Mouse (Mus musculus) adrenal gland, adult (tissue): ENCODE measurements around the gene Plekhf1.

ENCODE experiments used
- DNase-seq, 2 experiments: peaks; one replicate each; pipeline ENCODE4 v3.0.0; 2022 to 2023; ENCODE audit warnings: low spot score in 1 of 2; ENCODE audit not compliant: inconsistent age in 2 of 2

The Plekhf1 gene

GRCm38 (mm10) chr7:38188281-38189075, 39.3 kb downstream of the Plekhf1 start:
- DNase-seq, result no peak

GRCm38 (mm10) chr7:38187796-38188195, 40.0 kb downstream of the Plekhf1 start:
- DNase-seq, result peak in 1 of 2 experiments; percentile 65

DNA sequence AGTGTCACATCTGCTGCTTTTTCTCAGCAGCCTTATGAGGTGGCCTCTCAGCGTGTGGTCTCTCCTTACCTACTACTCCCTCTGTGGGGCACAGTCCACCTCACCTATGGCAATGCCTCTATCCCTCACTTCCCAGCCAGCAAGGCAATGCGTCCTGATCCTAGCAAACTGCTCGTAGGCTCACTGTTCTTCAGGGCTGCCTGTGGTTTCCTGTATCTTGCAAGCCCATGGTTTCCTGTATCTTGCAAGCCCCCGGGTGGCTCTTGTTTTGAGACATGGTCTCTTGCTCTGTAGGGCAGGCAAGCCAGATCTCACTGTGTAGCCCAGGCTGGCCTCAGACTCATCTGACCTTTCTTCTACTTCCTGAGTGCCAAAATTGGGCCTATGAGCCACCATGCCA, 41.0 kb downstream of the Plekhf1 start:
- DNase-seq, result no peak

DNA sequence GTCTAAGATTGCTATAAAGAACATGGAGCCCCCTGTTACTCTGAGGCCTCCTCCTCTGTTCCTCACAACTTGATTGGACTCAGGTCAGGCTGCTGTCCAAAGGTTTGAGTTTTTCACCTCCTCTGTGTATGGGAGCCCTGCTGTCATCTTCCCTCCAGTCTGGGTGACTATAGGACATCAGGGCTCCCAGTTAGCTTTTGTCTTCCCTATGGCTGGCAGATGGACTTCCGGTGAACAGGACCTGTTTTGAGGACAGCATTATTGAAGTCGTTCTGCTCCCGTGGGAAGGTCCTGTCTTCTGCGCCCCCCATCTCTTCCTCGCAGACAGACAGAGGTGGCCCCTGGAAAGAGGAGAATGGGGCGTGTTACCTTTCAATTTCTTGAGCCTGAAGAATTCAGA, 43.0 kb downstream of the Plekhf1 start:
- no peak for DNase-seq

GRCm38 (mm10) chr7:38184418-38184745, 43.4 kb downstream of the Plekhf1 start:
- DNase-seq, result no peak

DNA sequence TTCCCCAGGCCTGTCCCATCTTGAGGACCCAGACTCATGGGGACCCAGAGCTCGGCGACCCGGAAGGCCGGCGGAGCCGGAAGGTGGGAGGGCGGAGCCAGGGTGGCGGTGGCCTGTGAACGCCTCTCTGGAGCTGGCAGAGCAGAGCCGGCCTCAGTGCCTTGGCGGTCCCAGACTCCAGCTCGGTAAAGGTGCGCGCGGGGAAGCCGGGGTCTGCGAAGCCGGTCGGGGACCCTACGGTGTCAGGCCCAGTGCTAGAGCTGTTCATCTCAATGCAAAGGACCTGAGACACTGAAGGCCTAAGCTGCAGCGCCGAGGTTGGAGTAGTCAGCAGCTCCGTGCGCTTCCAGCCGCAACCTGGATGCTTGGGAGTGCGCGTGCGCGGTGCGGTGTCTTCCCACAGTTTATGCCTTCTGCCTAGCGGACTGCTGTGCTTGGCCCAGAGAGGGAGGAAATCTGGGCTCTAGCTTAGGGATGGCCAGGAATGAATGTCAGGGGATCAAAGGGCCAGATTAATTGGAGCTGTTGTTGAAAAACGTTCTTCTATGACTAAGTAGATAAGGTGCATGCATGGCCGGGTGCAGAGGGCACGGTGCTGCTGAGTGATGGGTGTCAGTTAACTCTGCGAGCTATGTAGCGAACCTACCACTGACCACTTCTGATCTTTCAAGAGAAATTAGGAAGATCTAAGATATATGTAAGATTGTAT, 44.0 kb downstream of the Plekhf1 start:
- DNase-seq, result peak; percentile 92 to 97

DNA sequence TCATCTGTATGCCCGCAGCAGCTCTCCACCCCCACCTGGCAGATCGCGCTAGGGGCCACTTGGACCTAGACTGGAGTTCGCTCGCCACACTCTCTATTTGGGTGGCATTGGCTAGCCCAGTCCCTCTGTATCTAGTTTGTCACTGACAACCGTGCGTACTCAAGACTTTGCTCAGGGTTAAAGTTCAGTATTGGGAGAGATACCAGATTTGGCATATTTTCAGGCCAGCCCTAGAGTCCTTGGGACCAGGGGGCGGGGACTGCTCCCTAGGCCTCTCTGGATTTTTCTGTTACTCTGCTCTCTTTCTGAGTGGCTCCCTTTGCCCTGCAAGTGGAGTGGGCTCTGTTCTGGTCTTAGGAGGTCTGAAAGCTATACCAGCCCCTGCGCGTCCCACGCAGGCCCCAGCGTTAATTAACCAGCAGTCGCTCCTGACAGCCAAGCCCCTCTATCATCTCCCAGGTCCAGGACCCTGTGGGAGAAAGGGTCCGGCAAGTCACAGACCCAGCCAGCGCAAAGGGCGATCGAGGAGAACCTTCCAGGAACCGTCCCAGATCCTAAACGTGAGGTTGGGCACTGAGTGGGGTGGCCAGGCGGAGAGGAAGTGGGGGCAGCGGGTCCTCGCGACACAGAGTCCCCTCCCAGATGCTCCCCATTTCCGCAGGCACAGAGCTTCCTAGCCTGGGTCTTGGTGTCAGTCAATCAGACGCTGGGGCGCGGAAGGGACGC, 44.7 kb downstream of the Plekhf1 start, which contains the start of gene 1600014C10Rik:
TSS of gene 1600014C10Rik (plus strand) at position 256 of the 726 bp plus-strand sequence.
- DNase-seq, result no peak

GRCm38 (mm10) chr7:38182596-38182961, 45.2 kb downstream of the Plekhf1 start:
- peak; percentile 88 to 97 for DNase-seq

GRCm38 (mm10) chr7:38181366-38181765, 46.5 kb downstream of the Plekhf1 start:
- DNase-seq, result no peak

DNA sequence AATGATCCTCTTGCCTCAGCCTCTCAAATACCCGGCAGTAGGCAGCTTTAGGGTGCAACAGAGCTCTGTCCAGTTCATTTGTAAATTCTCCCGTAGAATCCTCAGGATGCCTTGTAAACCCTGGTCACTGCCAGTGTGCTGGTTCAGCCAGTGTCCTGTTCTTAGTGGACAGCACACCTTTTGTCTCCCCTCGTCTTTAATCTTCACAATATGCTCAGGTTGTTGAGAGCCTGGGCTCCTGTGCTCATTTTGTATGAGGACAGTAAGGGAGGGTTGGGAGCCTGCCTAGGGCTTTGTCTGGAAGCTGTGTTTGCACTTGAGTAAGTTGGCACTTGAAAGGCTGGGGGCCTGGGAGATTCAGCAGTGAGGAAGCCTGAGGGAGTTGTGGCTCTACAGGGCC, 47.9 kb downstream of the Plekhf1 start:
- no peak for DNase-seq

- DNase-seq, result no peak
These were observed 51.8 kb downstream of the Plekhf1 start for GRCm38 (mm10) chr7:38176056-38176455.

DNA sequence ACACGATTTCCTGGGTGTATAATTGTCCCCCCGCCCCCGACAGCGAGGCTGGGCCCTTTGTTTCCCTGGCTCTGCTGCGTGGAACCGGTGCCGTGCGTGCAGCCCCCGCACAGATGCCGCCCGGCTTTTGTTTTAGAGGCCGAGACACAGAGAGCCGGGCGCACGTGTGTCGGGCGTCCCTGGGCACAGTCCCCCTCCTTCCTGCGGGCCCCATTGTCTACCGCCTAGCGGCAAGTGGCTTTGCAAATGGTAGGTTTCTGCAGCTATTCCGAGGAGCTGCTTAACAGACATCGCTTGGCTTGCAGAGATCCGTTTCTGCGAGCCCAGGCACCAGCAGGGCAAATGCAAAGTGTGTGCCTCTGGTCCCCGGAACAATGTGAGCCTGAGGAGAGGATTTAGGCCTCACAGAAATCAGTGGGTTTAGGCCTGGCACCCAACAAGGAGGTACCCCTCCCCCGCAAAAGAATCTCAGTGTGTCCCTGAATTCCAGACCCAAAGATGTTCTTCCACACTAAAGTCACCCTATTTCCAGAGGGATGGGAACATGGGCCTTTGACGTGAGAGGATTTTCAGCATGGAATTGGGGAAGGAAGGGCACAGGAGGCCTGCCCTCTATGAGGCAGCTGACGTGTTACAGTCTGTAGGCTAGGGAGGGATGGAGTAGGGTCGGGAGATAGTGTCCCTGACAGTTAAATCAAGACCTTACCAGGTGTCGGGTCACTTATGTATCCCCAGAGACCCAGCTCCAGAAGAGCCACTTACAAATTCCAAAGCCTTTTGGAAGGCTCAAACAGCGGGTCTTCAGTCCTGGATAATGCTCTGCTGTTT, 53.3 kb downstream of the Plekhf1 start:
- peak in 1 of 2 experiments; percentile 45 for DNase-seq

DNA sequence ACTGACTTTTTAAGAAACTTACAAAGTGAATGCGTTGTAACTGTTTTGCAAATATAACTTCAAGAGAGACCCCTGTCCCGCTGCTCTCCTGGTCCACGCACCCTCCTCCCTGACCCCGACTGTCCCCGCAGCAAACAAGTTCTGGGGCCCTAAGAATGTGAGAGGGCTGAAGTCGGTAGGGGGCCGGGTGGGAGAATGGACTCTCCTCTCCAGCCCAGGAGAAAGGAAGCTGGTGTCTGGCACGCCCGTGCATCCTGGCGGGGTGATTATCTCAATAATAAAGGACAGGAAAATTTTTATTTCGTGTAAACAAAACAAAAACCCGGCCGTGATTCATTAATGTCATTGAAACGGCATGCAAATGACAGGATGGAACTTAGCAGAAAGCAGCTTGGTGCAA, 53.9 kb downstream of the Plekhf1 start:
- DNase-seq, result no peak

DNA sequence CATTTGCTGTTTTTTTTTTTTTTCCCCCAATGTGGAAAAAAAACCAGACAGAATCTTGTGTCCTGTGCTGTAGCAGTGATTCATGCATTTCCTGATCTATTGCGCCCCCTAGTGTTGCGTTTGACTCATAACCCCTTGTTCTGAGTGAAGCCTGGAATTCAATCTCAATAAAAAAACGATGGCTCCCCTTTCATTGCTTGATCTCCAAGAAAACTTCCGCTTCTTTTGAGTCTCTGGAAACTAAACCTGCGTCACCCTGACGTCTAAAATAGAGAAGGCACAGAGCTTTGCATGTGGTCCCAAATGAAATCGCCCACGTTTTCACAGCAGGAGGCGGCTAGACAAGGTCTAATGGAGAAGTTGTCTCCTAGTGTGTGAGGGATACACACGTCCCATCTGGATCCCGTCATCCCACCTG, 60.1 kb downstream of the Plekhf1 start:
- peak; percentile 34 to 79 for DNase-seq
